Mouse (Mus musculus) hindbrain, embryonic 12.5 days (tissue): Measurements from ENCODE around the gene Rnf150. TPM values are rescaled to one million over a fixed set of nuclear protein-coding genes. Genes with fewer than 3 reads are reported as not detected.

Source experiments
- ATAC-seq: fragments of 200-750 bp; cut with Nextera tagmentation; 2 replicates; pipeline ENCODE4 v1.8.0; 2017; ENCODE audit warnings: moderate TSS enrichment; ENCODE audit not compliant: low FRiP score
- H3K27ac ChIP-seq: fragments of 300-500 bp; sonication (generic); 2 replicates; pipeline ENCODE4 v1.5.1; 2016; ENCODE audit warnings: mild to moderate bottlenecking
- H3K27me3 ChIP-seq: fragments of 300-500 bp; sonication (generic); 2 replicates; pipeline ENCODE4 v1.6.1; 2016; ENCODE audit warnings: mild to moderate bottlenecking
- H3K36me3 ChIP-seq: fragments of 300-500 bp; sonication (generic); 2 replicates; pipeline ENCODE4 v1.6.1; 2016; ENCODE audit warnings: mild to moderate bottlenecking
- H3K4me1 ChIP-seq: fragments of 300-500 bp; sonication (generic); 2 replicates; pipeline ENCODE4 v1.6.1; 2016
- H3K4me2 ChIP-seq: fragments of 300-500 bp; sonication (generic); replicated peaks from 2 replicates; pipeline ENCODE4 v1.6.1; 2016; ENCODE audit warnings: mild to moderate bottlenecking
- H3K4me3 ChIP-seq: fragments of 300-500 bp; sonication (generic); 2 replicates; pipeline ENCODE4 v1.5.1; 2016; ENCODE audit warnings: mild to moderate bottlenecking
- H3K9ac ChIP-seq: fragments of 300-500 bp; sonication (generic); 2 replicates; pipeline ENCODE4 v1.6.1; 2016; ENCODE audit warnings: mild to moderate bottlenecking, moderate library complexity
- H3K9me3 ChIP-seq: fragments of 300-500 bp; sonication (generic); replicated peaks from 2 replicates; pipeline ENCODE4 v1.6.1; 2016; ENCODE audit warnings: mild to moderate bottlenecking
- WGBS: fragments of 180-500 bp; shearing (Covaris S2); methylation state at CpG from one replicate; pipeline ENCODE4 v1.1.7; 2016; 5-methylcytosine and 5-hydroxymethylcytosine counted together
- polyA plus RNA-seq: library from polyadenylated mRNA; unstranded; fragments of >200 nt; fragmentation: Nextera tagmentation; extraction: Ambion mirVana; gene quantifications from 2 replicates; pipeline ENCODE4 v1.2.1, GENCODE M21; 2016

The Rnf150 gene
- polyA plus RNA-seq, 1 experiment from 2014 or later: 2.5 TPM

- H3K4me1 ChIP-seq: peaks cover 26% of the 10 kb centered on the region
- no peaks in the 10 kb centered on the region for H3K36me3 ChIP-seq
- H3K27ac ChIP-seq: peak overlapping the region; percentile 90
- peak overlapping the region; percentile 87 for H3K9ac ChIP-seq
- peak overlapping the region; percentile 74 for H3K4me2 ChIP-seq
- no peaks in the 10 kb centered on the region for H3K27me3 ChIP-seq
- WGBS: under 1% methylated on average over 71 of the region's 80 CpGs
- ATAC-seq: peak; percentile 84
- H3K9me3 ChIP-seq: no peaks in the 10 kb centered on the region
- peak overlapping the region; percentile 60 for H3K4me3 ChIP-seq
Observed at GRCm38 (mm10) chr8:82863745-82864520, 777 bp downstream of the Rnf150 start.

- Histone ChIP-seq H3K4me3 (peak overlapping the region; percentile 60), H3K27me3 (no peaks in the 10 kb centered on the region), H3K4me1 (peaks cover 26% of the 10 kb centered on the region), H3K4me2 (peak overlapping the region; percentile 74), H3K9ac (peak overlapping the region; percentile 87), H3K27ac (peak overlapping the region; percentile 90), H3K36me3 (no peaks in the 10 kb centered on the region), H3K9me3 (no peaks in the 10 kb centered on the region)
- ATAC-seq: peak; percentile 15; the same call in 1 of the 2 replicates
- 4% methylated on average over 10 of the region's 10 CpGs for WGBS
Observed at GRCm38 (mm10) chr8:82864521-82864818, 1.3 kb downstream of the Rnf150 start.

- peaks cover 26% of the 10 kb centered on the region for H3K4me1 ChIP-seq
- H3K4me3 ChIP-seq: peak overlapping the region; percentile 60
- H3K36me3 ChIP-seq: no peaks in the 10 kb centered on the region
- H3K4me2 ChIP-seq: peak overlapping the region; percentile 74
- H3K27me3 ChIP-seq: no peaks in the 10 kb centered on the region
- H3K27ac ChIP-seq: no peak overlapping the region
- ATAC-seq: no peak
- no peaks in the 10 kb centered on the region for H3K9me3 ChIP-seq
- peak overlapping the region; percentile 87 for H3K9ac ChIP-seq
- WGBS: 52% methylated on average over 5 of the region's 5 CpGs
Observed at GRCm38 (mm10) chr8:82865239-82865638, 2.1 kb downstream of the Rnf150 start.

GRCm38 (mm10) chr8:82866251-82866650 lies 3.1 kb downstream of the Rnf150 start:
- no peak overlapping the region for H3K27ac ChIP-seq
- no peaks in the 10 kb centered on the region for H3K36me3 ChIP-seq
- H3K4me1 ChIP-seq: peaks cover 26% of the 10 kb centered on the region
- H3K4me2 ChIP-seq: peak overlapping the region; percentile 74
- no peaks in the 10 kb centered on the region for H3K27me3 ChIP-seq
- 59% methylated on average over 1 of the region's 1 CpGs for WGBS
- H3K9me3 ChIP-seq: no peaks in the 10 kb centered on the region
- no peak for ATAC-seq
- no peak overlapping the region for H3K9ac ChIP-seq
- H3K4me3 ChIP-seq: no peak overlapping the region

GRCm38 (mm10) chr8:82870840-82871490 lies 7.8 kb downstream of the Rnf150 start:
- H3K4me2 ChIP-seq: no peak overlapping the region
- H3K27ac ChIP-seq: no peak overlapping the region
- ATAC-seq: no peak
- no peaks in the 10 kb centered on the region for H3K27me3 ChIP-seq
- H3K4me1 ChIP-seq: peaks cover 11% of the 10 kb centered on the region
- H3K9ac ChIP-seq: no peak overlapping the region
- H3K36me3 ChIP-seq: no peaks in the 10 kb centered on the region
- WGBS: 78% methylated on average over 4 of the region's 4 CpGs
- H3K9me3 ChIP-seq: no peaks in the 10 kb centered on the region
- no peak overlapping the region for H3K4me3 ChIP-seq

- Histone ChIP-seq H3K4me1 (peaks cover 7% of the 10 kb centered on the region; the same call in 1 of the 2 replicates), H3K27ac (no peak overlapping the region), H3K4me3 (no peak overlapping the region), H3K27me3 (no peaks in the 10 kb centered on the region), H3K4me2 (no peak overlapping the region), H3K36me3 (no peaks in the 10 kb centered on the region), H3K9ac (no peak overlapping the region), H3K9me3 (no peaks in the 10 kb centered on the region)
- ATAC-seq: no peak
- 92% methylated on average over 4 of the region's 4 CpGs for WGBS
Observed at GRCm38 (mm10) chr8:82871986-82872385, 8.8 kb downstream of the Rnf150 start.

GRCm38 (mm10) chr8:82874102-82874501 lies 10.9 kb downstream of the Rnf150 start:
- H3K9ac ChIP-seq: no peak overlapping the region
- no peaks in the 10 kb centered on the region for H3K36me3 ChIP-seq
- H3K27me3 ChIP-seq: no peaks in the 10 kb centered on the region
- H3K4me2 ChIP-seq: no peak overlapping the region
- no peak overlapping the region for H3K27ac ChIP-seq
- ATAC-seq: no peak
- H3K9me3 ChIP-seq: no peaks in the 10 kb centered on the region
- H3K4me1 ChIP-seq: no peaks in the 10 kb centered on the region
- 84% methylated on average over 2 of the region's 2 CpGs for WGBS
- H3K4me3 ChIP-seq: no peak overlapping the region

GRCm38 (mm10) chr8:82875135-82875534 lies 12.0 kb downstream of the Rnf150 start:
- H3K27ac ChIP-seq: no peak overlapping the region
- H3K4me2 ChIP-seq: no peak overlapping the region
- H3K9ac ChIP-seq: no peak overlapping the region
- no peaks in the 10 kb centered on the region for H3K36me3 ChIP-seq
- no peak for ATAC-seq
- WGBS: 82% methylated on average over 7 of the region's 7 CpGs
- H3K27me3 ChIP-seq: no peaks in the 10 kb centered on the region
- H3K4me1 ChIP-seq: no peaks in the 10 kb centered on the region
- no peaks in the 10 kb centered on the region for H3K9me3 ChIP-seq
- no peak overlapping the region for H3K4me3 ChIP-seq

- ATAC-seq: no peak
- no peak overlapping the region for H3K4me3 ChIP-seq
- 69% methylated on average over 4 of the region's 4 CpGs for WGBS
- H3K9me3 ChIP-seq: no peaks in the 10 kb centered on the region
- H3K4me2 ChIP-seq: no peak overlapping the region
- H3K36me3 ChIP-seq: no peaks in the 10 kb centered on the region
- peaks cover 3% of the 10 kb centered on the region; the same call in 1 of the 2 replicates for H3K4me1 ChIP-seq
- no peak overlapping the region for H3K27ac ChIP-seq
- no peaks in the 10 kb centered on the region for H3K27me3 ChIP-seq
- H3K9ac ChIP-seq: no peak overlapping the region
Observed at GRCm38 (mm10) chr8:82884480-82884879, 21.3 kb downstream of the Rnf150 start.

GRCm38 (mm10) chr8:82887234-82887633 lies 24.1 kb downstream of the Rnf150 start:
- no peaks in the 10 kb centered on the region for H3K36me3 ChIP-seq
- no peak overlapping the region for H3K9ac ChIP-seq
- 96% methylated on average over 4 of the region's 4 CpGs for WGBS
- H3K9me3 ChIP-seq: no peaks in the 10 kb centered on the region
- no peak overlapping the region for H3K27ac ChIP-seq
- no peaks in the 10 kb centered on the region for H3K27me3 ChIP-seq
- peaks cover 3% of the 10 kb centered on the region; the same call in 1 of the 2 replicates for H3K4me1 ChIP-seq
- no peak for ATAC-seq
- H3K4me3 ChIP-seq: no peak overlapping the region
- no peak overlapping the region for H3K4me2 ChIP-seq

- Histone ChIP-seq H3K27ac (no peak overlapping the region), H3K27me3 (no peaks in the 10 kb centered on the region), H3K36me3 (no peaks in the 10 kb centered on the region), H3K4me2 (no peak overlapping the region), H3K9ac (no peak overlapping the region), H3K4me1 (peaks cover 3% of the 10 kb centered on the region; the same call in 1 of the 2 replicates), H3K9me3 (no peaks in the 10 kb centered on the region), H3K4me3 (no peak overlapping the region)
- no peak for ATAC-seq
- WGBS: 69% methylated on average over 10 of the region's 10 CpGs
Observed at GRCm38 (mm10) chr8:82889062-82889720, 26.0 kb downstream of the Rnf150 start.

GRCm38 (mm10) chr8:82895091-82895490 lies 31.9 kb downstream of the Rnf150 start:
- Histone ChIP-seq H3K36me3 (no peaks in the 10 kb centered on the region), H3K4me1 (no peaks in the 10 kb centered on the region), H3K4me3 (no peak overlapping the region), H3K9me3 (no peaks in the 10 kb centered on the region), H3K27me3 (no peaks in the 10 kb centered on the region), H3K9ac (no peak overlapping the region), H3K27ac (no peak overlapping the region), H3K4me2 (no peak overlapping the region)
- WGBS: 85% methylated on average over 4 of the region's 4 CpGs
- ATAC-seq: no peak
